Mouse (Mus musculus): ENCODE measurements around the gene Sash3. TPM values are rescaled to one million over a fixed set of nuclear protein-coding genes. Genes with fewer than 3 reads are reported as not detected.

Gene Sash3
- polyA plus RNA-seq, 1 experiment from 2014 or later, result 1.8 TPM

- Histone ChIP-seq H3K27me3 (ENCODE audit: insufficient read depth, poor library complexity, severe bottlenecking) (peaks cover 3% of the 10 kb centered on the region; the same call in 1 of the 2 replicates), H3K4me3 (no peak overlapping the region), H3K9me3 (no peaks in the 10 kb centered on the region), H3K27ac (no peak overlapping the region), H3K36me3 (no peaks in the 10 kb centered on the region), H3K4me1 (no peaks in the 10 kb centered on the region)
- WGBS, result 79% methylated on average over 7 of the region's 7 CpGs
- no peak for DNase-seq (ENCODE audit: low spot score)
These were observed 1.5 kb downstream of the Sash3 start for GRCm38 (mm10) chrX:48147741-48148186.

GRCm38 (mm10) chrX:48152106-48152505 lies 5.9 kb downstream of the Sash3 start:
- no peaks in the 10 kb centered on the region for H3K36me3 ChIP-seq
- no peaks in the 10 kb centered on the region for H3K9me3 ChIP-seq
- H3K4me1 ChIP-seq, result no peaks in the 10 kb centered on the region
- peaks cover 4% of the 10 kb centered on the region; the same call in 1 of the 2 replicates for H3K27me3 ChIP-seq (ENCODE audit: insufficient read depth, poor library complexity, severe bottlenecking)
- H3K4me3 ChIP-seq, result no peak overlapping the region
- no peak overlapping the region for H3K27ac ChIP-seq
- 74% methylated on average over 7 of the region's 7 CpGs for WGBS
- no peak for DNase-seq (ENCODE audit: low spot score)

GRCm38 (mm10) chrX:48153414-48153813 lies 7.2 kb downstream of the Sash3 start:
- Histone ChIP-seq H3K4me3 (no peak overlapping the region), H3K27ac (no peak overlapping the region)
- 69% methylated on average over 2 of the region's 2 CpGs for WGBS

GRCm38 (mm10) chrX:48153949-48154348 lies 7.7 kb downstream of the Sash3 start:
- Histone ChIP-seq H3K27ac (no peak overlapping the region), H3K9me3 (no peaks in the 10 kb centered on the region), H3K4me3 (no peak overlapping the region), H3K36me3 (no peaks in the 10 kb centered on the region), H3K27me3 (ENCODE audit: insufficient read depth, poor library complexity, severe bottlenecking) (peaks cover 8% of the 10 kb centered on the region; the same call in 1 of the 2 replicates), H3K4me1 (no peaks in the 10 kb centered on the region)
- 55% methylated on average over 2 of the region's 2 CpGs for WGBS
- no peak for DNase-seq (ENCODE audit: low spot score)

More at GRCm38 (mm10) chrX:48153414-48153813, 7.2 kb downstream of the Sash3 start:
- no peak for DNase-seq (ENCODE audit: low spot score)
- Histone ChIP-seq H3K9me3 (no peaks in the 10 kb centered on the region), H3K4me1 (no peaks in the 10 kb centered on the region), H3K27me3 (ENCODE audit: insufficient read depth, poor library complexity, severe bottlenecking) (peaks cover 4% of the 10 kb centered on the region; the same call in 1 of the 2 replicates), H3K36me3 (no peaks in the 10 kb centered on the region)

GRCm38 (mm10) chrX:48155489-48155888 lies 9.3 kb downstream of the Sash3 start:
- Histone ChIP-seq H3K27me3 (ENCODE audit: insufficient read depth, poor library complexity, severe bottlenecking) (peaks cover 8% of the 10 kb centered on the region; the same call in 1 of the 2 replicates), H3K9me3 (no peaks in the 10 kb centered on the region), H3K27ac (no peak overlapping the region), H3K36me3 (no peaks in the 10 kb centered on the region), H3K4me1 (no peaks in the 10 kb centered on the region), H3K4me3 (no peak overlapping the region)
- no peak for DNase-seq (ENCODE audit: low spot score)
- 85% methylated on average over 6 of the region's 6 CpGs for WGBS

- H3K4me3 ChIP-seq, result no peak overlapping the region
- H3K36me3 ChIP-seq, result no peaks in the 10 kb centered on the region
- no peak overlapping the region for H3K27ac ChIP-seq
- H3K9me3 ChIP-seq, result no peaks in the 10 kb centered on the region
- WGBS, result 82% methylated on average over 8 of the region's 8 CpGs
- no peak for DNase-seq (ENCODE audit: low spot score)
- peaks cover 8% of the 10 kb centered on the region; the same call in 1 of the 2 replicates for H3K27me3 ChIP-seq (ENCODE audit: insufficient read depth, poor library complexity, severe bottlenecking)
- H3K4me1 ChIP-seq, result no peaks in the 10 kb centered on the region
These were observed 11.2 kb downstream of the Sash3 start for GRCm38 (mm10) chrX:48157396-48157795.

GRCm38 (mm10) chrX:48158229-48158919 lies 12.1 kb downstream of the Sash3 start:
- Histone ChIP-seq H3K36me3 (no peaks in the 10 kb centered on the region), H3K4me3 (no peak overlapping the region), H3K27me3 (ENCODE audit: insufficient read depth, poor library complexity, severe bottlenecking) (peaks cover 8% of the 10 kb centered on the region; the same call in 1 of the 2 replicates), H3K4me1 (no peaks in the 10 kb centered on the region), H3K27ac (no peak overlapping the region), H3K9me3 (no peaks in the 10 kb centered on the region)
- 83% methylated on average over 11 of the region's 11 CpGs for WGBS
- no peak for DNase-seq (ENCODE audit: low spot score)

- no peaks in the 10 kb centered on the region for H3K9me3 ChIP-seq
- H3K36me3 ChIP-seq, result peaks cover 7% of the 10 kb centered on the region; the same call in 1 of the 2 replicates
- WGBS, result 81% methylated on average over 1 of the region's 1 CpGs
- H3K4me1 ChIP-seq, result no peaks in the 10 kb centered on the region
- H3K4me3 ChIP-seq, result no peak overlapping the region
- no peak overlapping the region for H3K27ac ChIP-seq
- DNase-seq (ENCODE audit: low spot score), result no peak
- H3K27me3 ChIP-seq (ENCODE audit: insufficient read depth, poor library complexity, severe bottlenecking), result no peaks in the 10 kb centered on the region; the same call in 1 of the 2 replicates
These were observed 23.7 kb downstream of the Sash3 start for GRCm38 (mm10) chrX:48169892-48170291.

GRCm38 (mm10) chrX:48170368-48170767 lies 24.1 kb downstream of the Sash3 start:
- 56% methylated on average over 1 of the region's 1 CpGs for WGBS
- no peaks in the 10 kb centered on the region for H3K9me3 ChIP-seq
- H3K27me3 ChIP-seq (ENCODE audit: insufficient read depth, poor library complexity, severe bottlenecking), result no peaks in the 10 kb centered on the region; the same call in 1 of the 2 replicates
- H3K36me3 ChIP-seq, result peaks cover 11% of the 10 kb centered on the region; the same call in 1 of the 2 replicates
- H3K4me1 ChIP-seq, result no peaks in the 10 kb centered on the region
- H3K4me3 ChIP-seq, result no peak overlapping the region
- no peak overlapping the region for H3K27ac ChIP-seq
- DNase-seq (ENCODE audit: low spot score), result no peak

GRCm38 (mm10) chrX:48181844-48182243 lies 35.6 kb downstream of the Sash3 start:
- no peaks in the 10 kb centered on the region for H3K36me3 ChIP-seq
- DNase-seq (ENCODE audit: low spot score), result no peak
- no peaks in the 10 kb centered on the region for H3K27me3 ChIP-seq (ENCODE audit: insufficient read depth, poor library complexity, severe bottlenecking)
- WGBS, result 70% methylated on average over 6 of the region's 6 CpGs
- no peaks in the 10 kb centered on the region for H3K4me1 ChIP-seq
- no peak overlapping the region for H3K4me3 ChIP-seq
- no peaks in the 10 kb centered on the region for H3K9me3 ChIP-seq
- no peak overlapping the region for H3K27ac ChIP-seq

GRCm38 (mm10) chrX:48184703-48185102 lies 38.5 kb downstream of the Sash3 start:
- H3K4me3 ChIP-seq, result no peak overlapping the region
- H3K4me1 ChIP-seq, result no peaks in the 10 kb centered on the region
- H3K27me3 ChIP-seq (ENCODE audit: insufficient read depth, poor library complexity, severe bottlenecking), result no peaks in the 10 kb centered on the region
- no peaks in the 10 kb centered on the region for H3K36me3 ChIP-seq
- no peaks in the 10 kb centered on the region for H3K9me3 ChIP-seq
- no peak for DNase-seq (ENCODE audit: low spot score)
- no peak overlapping the region for H3K27ac ChIP-seq
- WGBS, result 70% methylated on average over 3 of the region's 3 CpGs

- Histone ChIP-seq H3K9me3 (no peaks in the 10 kb centered on the region), H3K27me3 (ENCODE audit: insufficient read depth, poor library complexity, severe bottlenecking) (no peaks in the 10 kb centered on the region), H3K4me3 (no peak overlapping the region), H3K4me1 (no peaks in the 10 kb centered on the region), H3K27ac (no peak overlapping the region), H3K36me3 (peaks cover 11% of the 10 kb centered on the region; the same call in 1 of the 2 replicates)
- WGBS, result 87% methylated on average over 6 of the region's 6 CpGs
- DNase-seq (ENCODE audit: low spot score), result no peak
These were observed 45.0 kb downstream of the Sash3 start for GRCm38 (mm10) chrX:48191261-48191660.

- Histone ChIP-seq H3K36me3 (peaks cover 11% of the 10 kb centered on the region; the same call in 1 of the 2 replicates), H3K4me3 (no peak overlapping the region), H3K4me1 (no peaks in the 10 kb centered on the region), H3K27me3 (ENCODE audit: insufficient read depth, poor library complexity, severe bottlenecking) (no peaks in the 10 kb centered on the region), H3K27ac (no peak overlapping the region), H3K9me3 (no peaks in the 10 kb centered on the region)
- WGBS, result 70% methylated on average over 14 of the region's 14 CpGs
- DNase-seq (ENCODE audit: low spot score), result no peak
These were observed 47.3 kb downstream of the Sash3 start for GRCm38 (mm10) chrX:48193235-48194152.

All from heart, embryonic 10.5 days (tissue).